In the genomic region with DNA sequence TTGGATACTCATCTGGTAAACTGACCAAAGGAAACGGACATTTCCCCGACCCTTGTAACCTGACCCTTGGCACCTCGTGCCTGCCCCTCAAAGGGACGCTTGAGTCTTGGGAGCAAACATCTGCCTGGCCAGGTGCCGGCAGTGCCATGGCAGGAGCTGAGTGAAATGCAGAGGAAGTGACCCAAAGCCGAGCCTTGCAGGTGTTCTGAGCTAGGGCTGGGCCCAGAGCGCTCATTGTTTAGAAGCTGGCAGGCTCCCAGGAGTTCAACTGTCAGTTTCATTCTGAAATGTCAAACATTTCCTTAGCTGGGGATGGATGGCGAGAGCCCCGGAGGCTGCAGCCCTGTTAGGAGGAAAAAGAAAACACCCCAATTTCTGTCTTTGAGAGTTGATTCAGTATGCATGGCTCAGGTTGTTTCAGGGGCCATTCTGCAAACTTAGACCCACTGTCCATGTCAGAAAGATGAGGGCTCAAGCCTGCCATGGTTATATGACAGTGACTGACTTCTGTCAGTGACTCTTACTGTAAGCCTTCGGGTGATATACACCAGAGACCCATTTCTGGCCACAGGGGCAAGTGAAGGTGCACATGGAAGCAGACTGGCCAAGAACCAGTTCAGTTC, we compare ENCODE assay signal across 11 mouse cellular contexts.
DNase-seq lines count a peak whose midpoint lies in the region; ATAC-seq lines count a peak whose summit lies in the region.
"Had no signal": no experiment of that assay in that cellular context is flagged by ENCODE, and none has a peak within 500 bp of the region (broad histone marks: within the 10 kb centered on the region; RNA-seq: fewer than 3 reads in every experiment).

No protein-coding gene starts in this region.

- H3K4me3 ChIP-seq in kidney, embryonic 15.5 days (replicated peaks): no peak overlapping the region
- H3K4me3 ChIP-seq in forebrain, embryonic 12.5 days (replicated peaks): no peak overlapping the region
- H3K4me3 ChIP-seq: embryonic facial prominence, embryonic 12.5 days; heart, embryonic 10.5 days; limb, embryonic 13.5 days had no signal

- H3K4me2 ChIP-seq in kidney, embryonic 15.5 days: no peak overlapping the region
- no peak overlapping the region for H3K4me2 ChIP-seq in forebrain, embryonic 12.5 days
- H3K4me2 ChIP-seq: embryonic facial prominence, embryonic 12.5 days; limb, embryonic 13.5 days had no signal

- DNase-seq in A20 (ENCODE audit: low read depth, low spot score) (peak; percentile 93), NIH3T3 (ENCODE audit: low read depth) (peak; percentile 36)
- no peak for DNase-seq in cerebellum, postnatal 10 days
- no peak for DNase-seq in gastrocnemius, postnatal 4 days (ENCODE audit: low spot score in 2 of 2)

- peaks cover 78% of the 10 kb centered on the region for H3K4me1 ChIP-seq in kidney, embryonic 15.5 days
- H3K4me1 ChIP-seq in forebrain, embryonic 12.5 days: peaks cover 31% of the 10 kb centered on the region

- no peaks in the 10 kb centered on the region for H3K9me3 ChIP-seq in kidney, embryonic 15.5 days (replicated peaks)
- H3K9me3 ChIP-seq in forebrain, embryonic 12.5 days: no peaks in the 10 kb centered on the region
- H3K9me3 ChIP-seq: embryonic facial prominence, embryonic 12.5 days; heart, embryonic 10.5 days; limb, embryonic 13.5 days had no signal

- no peak overlapping the region for H3K9ac ChIP-seq in kidney, embryonic 15.5 days
- no peak overlapping the region for H3K9ac ChIP-seq in forebrain, embryonic 12.5 days
- H3K9ac ChIP-seq: embryonic facial prominence, embryonic 12.5 days; limb, embryonic 13.5 days had no signal

- H3K36me3 ChIP-seq in kidney, embryonic 15.5 days: no peaks in the 10 kb centered on the region
- H3K36me3 ChIP-seq in forebrain, embryonic 12.5 days (replicated peaks): no peaks in the 10 kb centered on the region
- H3K36me3 ChIP-seq: embryonic facial prominence, embryonic 12.5 days; heart, embryonic 10.5 days; limb, embryonic 13.5 days had no signal

- peak overlapping the region; percentile 69 for H3K27ac ChIP-seq in kidney, embryonic 15.5 days
- H3K27ac ChIP-seq in forebrain, embryonic 12.5 days: no peak overlapping the region
- H3K27ac ChIP-seq: embryonic facial prominence, embryonic 12.5 days; heart, embryonic 10.5 days; limb, embryonic 13.5 days had no signal

- WGBS in kidney, embryonic 15.5 days: 14% methylated on average over 10 of the region's 10 CpGs
- WGBS in forebrain, embryonic 12.5 days: 37% methylated on average over 10 of the region's 10 CpGs

- peak; percentile 46; the same call in 1 of the 2 replicates for ATAC-seq in kidney, embryonic 15.5 days (replicated peaks; ENCODE audit: low FRiP score)
- peak; percentile 33; the same call in 1 of the 2 replicates for ATAC-seq in megakaryocyte progenitor cell, adult 5-6 weeks (replicated peaks; ENCODE audit: poor library complexity)
- no peak for ATAC-seq in forebrain, embryonic 12.5 days (ENCODE audit: low FRiP score)
- ATAC-seq in megakaryocyte-erythroid progenitor cell, adult 5-6 weeks (replicated peaks; ENCODE audit: low FRiP score, low TSS enrichment, poor library complexity, severe bottlenecking): no peak

- H3K27me3 ChIP-seq in kidney, embryonic 15.5 days: no peaks in the 10 kb centered on the region
- peaks cover 3% of the 10 kb centered on the region; the same call in 1 of the 2 replicates for H3K27me3 ChIP-seq in forebrain, embryonic 12.5 days
- H3K27me3 ChIP-seq: embryonic facial prominence, embryonic 12.5 days had no signal

Comparison
In these comparisons a context has a peak if more than half of its experiments do, and no peak if none do; other contexts are left out.
1. DNase-seq: peak in A20 (single experiment) and NIH3T3 (single experiment); none in cerebellum, postnatal 10 days (0 of 2) and gastrocnemius, postnatal 4 days (0 of 2).
2. ATAC-seq: peak in kidney, embryonic 15.5 days (single experiment) and megakaryocyte progenitor cell, adult 5-6 weeks (single experiment); none in forebrain, embryonic 12.5 days (single experiment) and megakaryocyte-erythroid progenitor cell, adult 5-6 weeks (single experiment).